Mouse (Mus musculus) olfactory bulb, adult 2 months (tissue): ENCODE data around the gene Slc7a8. TPM values are rescaled to one million over a fixed set of nuclear protein-coding genes. Genes with fewer than 3 reads are reported as not detected.

ENCODE experiments used
- H3K27ac ChIP-seq: fragments of 200-500 bp; 2 replicates; pipeline ENCODE4 v1.5.1; 2012; ENCODE audit warnings: low read depth, low read length; ENCODE audit not compliant: insufficient read depth
- H3K4me1 ChIP-seq: fragments of 200-500 bp; 2 replicates; pipeline ENCODE4 v1.6.1; 2012; ENCODE audit warnings: low read length; ENCODE audit not compliant: control insufficient read depth, insufficient read depth
- H3K4me3 ChIP-seq: fragments of 200-500 bp; 2 replicates; pipeline ENCODE4 v1.5.1; 2012; ENCODE audit warnings: mild to moderate bottlenecking, low read depth, low read length, moderate library complexity; ENCODE audit not compliant: insufficient read depth
- CTCF ChIP-seq: fragments of 200-500 bp; IDR thresholded peaks from 2 replicates; pipeline ENCODE4 v1.5.1; 2012; ENCODE audit warnings: low read depth, mild to moderate bottlenecking, low read length, moderate library complexity; ENCODE audit not compliant: insufficient read depth
- POLR2A ChIP-seq: fragments of 200-500 bp; IDR thresholded peaks from 2 replicates; pipeline ENCODE4 v1.6.1; 2012; ENCODE audit warnings: mild to moderate bottlenecking, low read depth, low read length, moderate library complexity; ENCODE audit not compliant: insufficient read depth
- WGBS: fragments of 180-500 bp; shearing (Covaris S2); methylation state at CpG from one replicate; pipeline ENCODE4 v1.1.7; 2018; 5-methylcytosine and 5-hydroxymethylcytosine counted together
- polyA plus RNA-seq: library from polyadenylated mRNA; stranded (reverse); fragments of >200 nt; gene quantifications from 2 replicates; pipeline ENCODE4 v1.2.4, GENCODE M21; 2012; ENCODE audit warnings: low replicate concordance; ENCODE audit not compliant: missing spikeins, insufficient read depth, insufficient read length

The Slc7a8 gene
- polyA plus RNA-seq, 1 experiment, result not detected

DNA sequence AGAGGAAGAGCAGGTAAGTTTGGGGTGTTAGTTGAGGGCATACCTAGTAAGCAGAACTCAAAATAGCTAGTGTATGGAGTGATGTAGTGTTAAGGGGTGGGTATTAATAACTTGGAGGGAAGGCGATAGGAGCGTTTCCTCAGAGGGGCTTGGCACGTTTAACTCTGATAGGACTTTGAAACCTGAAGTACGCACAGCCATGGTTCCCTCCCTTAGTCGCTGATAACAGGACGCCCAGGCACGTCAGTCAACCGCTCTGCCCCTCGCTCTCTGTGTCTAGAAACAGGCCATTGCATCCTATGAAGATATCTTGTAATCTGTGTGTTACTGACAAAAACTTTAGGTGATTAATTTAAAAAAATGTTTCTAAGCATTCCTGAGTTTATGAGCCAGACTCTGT lies 35.7 kb downstream of the Slc7a8 start:
- TF ChIP-seq CTCF, result no peak
- TF ChIP-seq POLR2A, result no peak
- 97% methylated on average over 9 of the region's 9 CpGs for WGBS
- Histone ChIP-seq H3K4me1 (peaks cover 8% of the 10 kb centered on the region), H3K27ac (no peak overlapping the region), H3K4me3 (no peak overlapping the region)

DNA sequence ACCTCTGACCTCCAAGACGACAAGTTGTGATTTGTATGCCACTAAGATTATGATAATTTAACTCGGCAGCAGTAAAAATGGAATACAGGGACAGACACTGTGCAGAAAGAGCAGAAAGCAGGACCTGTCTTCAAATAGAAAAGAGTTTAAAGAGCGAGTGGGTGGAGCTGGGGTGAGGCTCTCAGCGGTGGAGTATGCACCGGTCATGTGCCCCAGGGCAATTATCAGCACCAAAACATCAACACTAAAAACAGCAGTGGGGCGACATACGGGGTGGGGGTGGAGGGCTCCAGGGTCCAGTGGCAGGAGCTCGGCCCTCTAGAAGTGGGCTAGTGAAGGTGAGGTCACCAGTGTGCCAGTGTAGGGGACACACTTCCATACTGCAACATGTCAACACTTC lies 37.3 kb downstream of the Slc7a8 start:
- H3K4me1 ChIP-seq, result peaks cover 8% of the 10 kb centered on the region
- H3K4me3 ChIP-seq, result no peak overlapping the region
- WGBS, result 60% methylated on average over 8 of the region's 8 CpGs
- no peak overlapping the region for H3K27ac ChIP-seq
- TF ChIP-seq POLR2A (no peak), CTCF (no peak)

DNA sequence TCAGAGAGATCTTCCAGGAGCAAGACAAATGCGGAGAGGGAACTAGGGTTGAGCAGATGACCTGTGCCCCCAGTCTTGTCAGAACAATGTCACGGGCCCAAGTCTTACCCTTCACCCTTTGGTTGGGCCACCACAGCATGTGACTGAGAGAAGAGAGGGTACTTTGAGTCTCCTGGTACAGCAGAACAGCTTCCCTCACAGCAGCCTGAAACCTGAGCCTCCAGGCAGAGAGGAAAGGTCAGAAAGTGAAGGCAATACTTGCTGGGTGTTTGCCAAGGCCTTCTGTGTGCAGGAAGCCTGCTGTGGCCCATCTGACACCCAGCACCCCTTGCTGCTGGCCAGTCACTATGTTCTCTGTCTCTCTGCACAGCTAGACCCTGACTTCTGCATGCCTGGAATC lies 39.4 kb downstream of the Slc7a8 start:
- TF ChIP-seq CTCF (no peak), POLR2A (no peak)
- no peak overlapping the region for H3K4me3 ChIP-seq
- WGBS, result 89% methylated on average over 2 of the region's 2 CpGs
- no peak overlapping the region for H3K27ac ChIP-seq
- peaks cover 8% of the 10 kb centered on the region for H3K4me1 ChIP-seq

DNA sequence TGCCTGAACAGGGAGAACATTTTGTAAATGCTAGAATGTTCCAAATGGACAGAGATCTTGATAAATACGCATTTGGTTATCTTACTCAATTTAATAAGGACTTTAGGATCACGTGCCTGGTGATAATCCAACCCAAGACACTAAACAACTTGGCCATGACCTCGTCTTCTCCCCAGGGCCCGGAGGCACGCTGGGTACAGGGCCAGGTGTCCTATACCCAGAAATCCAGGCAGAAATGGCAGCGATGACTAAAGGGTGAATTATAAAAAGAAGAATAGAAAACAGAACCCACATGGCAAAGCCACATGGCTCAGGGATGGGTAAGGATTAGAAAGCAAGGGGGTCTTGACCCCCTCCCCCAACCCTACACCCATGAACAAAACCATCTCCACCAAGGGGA lies 40.0 kb downstream of the Slc7a8 start:
- Histone ChIP-seq H3K4me3 (no peak overlapping the region), H3K27ac (no peak overlapping the region), H3K4me1 (peaks cover 10% of the 10 kb centered on the region)
- 86% methylated on average over 6 of the region's 6 CpGs for WGBS
- TF ChIP-seq CTCF, result no peak
- TF ChIP-seq POLR2A, result no peak

DNA sequence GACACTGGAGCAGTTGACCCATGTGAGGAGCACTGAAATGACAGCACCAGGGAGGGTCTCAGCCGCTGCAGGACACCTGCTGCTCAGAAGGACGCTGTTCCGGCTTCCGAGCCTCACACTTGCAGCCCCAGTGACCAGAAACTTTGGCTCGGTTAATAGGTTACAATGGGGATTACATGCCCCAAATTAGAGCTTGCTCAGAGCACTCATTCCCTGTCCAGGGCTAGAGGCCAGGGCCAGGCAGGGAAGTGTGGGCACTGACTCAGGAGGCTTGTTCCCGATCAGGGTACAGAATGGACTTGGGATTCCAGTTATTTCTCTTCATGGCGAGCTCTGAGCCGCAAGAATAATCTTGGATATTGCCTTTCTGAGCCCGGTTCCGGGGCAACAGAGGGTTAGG lies 44.1 kb downstream of the Slc7a8 start:
- TF ChIP-seq POLR2A (no peak), CTCF (no peak)
- WGBS, result 68% methylated on average over 10 of the region's 10 CpGs

DNA sequence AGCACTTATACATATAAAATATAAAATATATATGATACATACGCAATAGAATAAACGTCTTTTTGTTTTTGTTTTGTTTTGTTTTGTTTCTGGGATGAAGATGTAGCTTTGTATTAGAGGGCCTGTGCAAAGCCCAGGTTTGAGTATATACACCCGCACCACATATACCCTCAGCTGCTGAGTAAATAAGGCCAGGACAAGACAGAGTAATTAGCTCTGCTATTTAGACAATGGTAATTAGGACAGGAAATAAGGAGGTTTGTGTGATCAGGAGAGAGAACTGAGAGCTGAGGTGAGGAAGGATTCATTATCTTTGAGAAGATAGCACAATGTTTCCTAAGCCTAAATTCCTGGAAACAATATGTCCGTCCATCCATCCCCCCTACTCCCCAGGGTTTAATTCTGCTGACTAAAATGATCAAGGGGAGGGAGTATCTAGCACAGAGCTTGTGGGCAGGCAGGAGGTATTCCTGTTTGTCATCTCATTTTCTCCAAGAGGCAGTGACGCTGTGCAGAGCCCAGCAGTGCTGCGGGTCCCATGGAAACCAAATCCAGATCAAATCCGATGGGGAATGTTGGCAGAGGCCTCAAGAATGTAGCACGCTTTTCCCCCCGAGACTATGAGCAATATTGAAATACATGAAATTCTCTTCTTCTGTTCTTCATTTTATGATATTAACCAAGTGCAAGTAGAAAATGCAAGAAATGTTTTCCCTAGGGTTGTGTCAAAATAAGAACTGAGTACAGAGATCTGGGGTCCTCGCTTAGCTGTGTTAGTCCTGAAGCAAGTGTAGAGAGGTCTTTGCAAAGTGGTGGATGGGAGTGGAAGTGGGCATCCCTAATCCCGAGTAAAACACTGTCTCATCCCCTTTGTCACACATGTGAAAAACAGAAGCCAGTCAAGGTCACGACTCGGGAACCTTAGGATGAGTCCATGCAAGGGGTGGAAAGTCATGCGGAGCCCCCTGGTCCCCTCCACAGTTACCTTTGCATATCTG lies 44.9 kb downstream of the Slc7a8 start:
- peaks cover 15% of the 10 kb centered on the region for H3K4me1 ChIP-seq
- 37% methylated on average over 14 of the region's 14 CpGs for WGBS
- TF ChIP-seq CTCF (no peak), POLR2A (no peak)

More for the DNA sequence above, 44.1 kb downstream of the Slc7a8 start:
- Histone ChIP-seq H3K27ac (peak overlapping the region; percentile 83), H3K4me3 (no peak overlapping the region), H3K4me1 (peaks cover 15% of the 10 kb centered on the region)

DNA sequence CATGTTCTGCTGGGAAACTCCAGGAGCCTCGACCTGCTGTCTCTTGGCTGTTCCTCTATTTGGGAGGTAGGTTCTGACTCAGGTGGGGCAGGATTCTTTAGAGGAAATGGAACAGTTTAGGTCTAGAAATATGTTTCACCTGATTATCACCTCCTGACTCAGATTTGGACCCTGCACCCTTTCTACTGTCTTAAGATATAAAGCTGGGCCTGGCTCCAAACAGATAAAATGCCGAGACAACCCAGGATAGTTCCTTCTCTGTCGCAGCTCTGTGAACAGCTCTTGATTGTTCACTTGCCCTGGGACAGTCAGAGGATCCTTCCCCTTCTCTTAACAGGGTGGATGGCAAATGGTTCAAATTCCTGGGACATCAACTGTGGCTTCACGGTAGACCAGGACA lies 46.5 kb downstream of the Slc7a8 start:
- no peak overlapping the region for H3K27ac ChIP-seq
- WGBS, result 89% methylated on average over 4 of the region's 4 CpGs
- TF ChIP-seq CTCF (no peak), POLR2A (no peak)
- H3K4me1 ChIP-seq, result peaks cover 17% of the 10 kb centered on the region
- no peak overlapping the region for H3K4me3 ChIP-seq

More for the DNA sequence above, 44.9 kb downstream of the Slc7a8 start:
- H3K4me3 ChIP-seq, result no peak overlapping the region
- H3K27ac ChIP-seq, result peak overlapping the region; percentile 83

DNA sequence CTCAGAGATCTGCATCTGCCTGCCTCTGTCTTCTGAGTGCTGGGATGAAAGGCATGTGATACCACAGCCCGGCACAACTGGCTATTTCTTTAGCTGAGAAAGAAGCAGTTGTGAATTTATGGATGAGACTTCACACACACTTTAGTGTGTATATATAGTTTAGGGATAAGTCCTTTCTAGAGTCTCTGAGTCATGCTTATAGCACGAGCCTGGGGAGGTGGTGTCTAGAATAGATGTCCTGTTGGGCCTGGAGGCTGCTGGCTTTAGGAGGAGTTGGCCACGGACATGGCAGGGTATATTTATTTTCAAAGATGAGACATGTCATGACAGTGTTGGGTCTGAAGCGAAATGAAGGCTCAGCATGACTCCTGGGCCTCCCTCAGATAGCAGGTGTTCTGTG lies 47.7 kb downstream of the Slc7a8 start:
- no peak overlapping the region for H3K27ac ChIP-seq
- H3K4me1 ChIP-seq, result peaks cover 23% of the 10 kb centered on the region
- no peak for TF ChIP-seq CTCF
- no peak for TF ChIP-seq POLR2A
- H3K4me3 ChIP-seq, result no peak overlapping the region
- 47% methylated on average over 4 of the region's 4 CpGs for WGBS

DNA sequence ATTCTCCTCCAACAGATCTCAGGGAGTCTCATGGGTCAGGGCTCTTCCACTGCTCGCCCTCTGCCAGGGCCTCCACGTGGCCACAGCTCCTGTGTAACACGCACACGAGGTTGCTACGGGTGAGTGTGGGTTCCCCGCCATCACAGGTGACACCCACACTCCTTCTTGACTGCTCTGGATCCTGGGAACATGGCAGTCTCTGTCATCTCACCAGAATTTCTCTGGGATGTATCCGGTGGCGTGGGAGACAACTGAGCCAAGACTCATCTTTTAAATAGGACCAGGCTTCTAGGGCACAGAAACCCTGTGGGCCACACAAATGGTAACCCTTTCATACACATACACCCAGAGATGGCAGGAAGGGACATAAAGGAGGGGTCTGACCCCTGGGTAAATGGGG lies 49.5 kb downstream of the Slc7a8 start:
- Histone ChIP-seq H3K27ac (no peak overlapping the region), H3K4me3 (no peak overlapping the region), H3K4me1 (peaks cover 18% of the 10 kb centered on the region)
- TF ChIP-seq CTCF (no peak), POLR2A (no peak)
- WGBS, result 90% methylated on average over 8 of the region's 8 CpGs
